Mouse (Mus musculus) limb, embryonic 11.5 days (tissue): ENCODE results near the gene Defb3. TPM values are rescaled to one million over a fixed set of nuclear protein-coding genes. Genes with fewer than 3 reads are reported as not detected.
A peak's percentile ranks its signal among the peaks of the same experiment; 100 is the strongest.
"Not testable (repeated sequence)": the region's sequence is repeated elsewhere in the genome, so short reads cannot be mapped to it uniquely, and the experiment has no call there.

ENCODE experiments used
- ATAC-seq: fragments of 200-750 bp; cut with Nextera tagmentation; 2 replicates; pipeline ENCODE4 v1.8.0; 2017; ENCODE audit warnings: low read depth; ENCODE audit not compliant: insufficient number of reproducible peaks, low FRiP score, low TSS enrichment
- DNase-seq: peaks from one replicate; pipeline ENCODE4 v3.0.0-alpha.2; 2015; ENCODE audit warnings: low spot score
- H3K27ac ChIP-seq: fragments of 300-500 bp; sonication (generic); replicated peaks from 2 replicates; pipeline ENCODE4 v1.5.1; 2014; ENCODE audit warnings: low read depth, mild to moderate bottlenecking, low read length
- H3K27me3 ChIP-seq: fragments of 300-500 bp; sonication (generic); 2 replicates; pipeline ENCODE4 v1.6.1; 2014; ENCODE audit warnings: mild to moderate bottlenecking, low read length, mixed read lengths; ENCODE audit not compliant: control insufficient read depth, insufficient read depth
- H3K36me3 ChIP-seq: fragments of 300-500 bp; sonication (generic); 2 replicates; pipeline ENCODE4 v1.6.1; 2014; ENCODE audit warnings: mild to moderate bottlenecking, low read length, moderate library complexity, mixed read lengths; ENCODE audit not compliant: control insufficient read depth, insufficient read depth
- H3K4me1 ChIP-seq: fragments of 300-500 bp; sonication (generic); 2 replicates; pipeline ENCODE4 v1.6.1; 2014; ENCODE audit warnings: low read length, mixed read lengths; ENCODE audit not compliant: control insufficient read depth, insufficient read depth
- H3K4me2 ChIP-seq: fragments of 300-500 bp; sonication (generic); 2 replicates; pipeline ENCODE4 v1.6.1; 2014; ENCODE audit warnings: low read depth, mild to moderate bottlenecking, moderate library complexity; ENCODE audit not compliant: severe bottlenecking
- H3K4me3 ChIP-seq: fragments of 300-500 bp; sonication (generic); 2 replicates; pipeline ENCODE4 v1.5.1; 2014; ENCODE audit warnings: low read depth, low read length
- H3K9ac ChIP-seq: fragments of 300-500 bp; sonication (generic); 2 replicates; pipeline ENCODE4 v1.6.1; 2014; ENCODE audit warnings: mild to moderate bottlenecking, low read length
- H3K9me3 ChIP-seq: fragments of 300-500 bp; sonication (generic); 2 replicates; pipeline ENCODE4 v1.6.1; 2016; ENCODE audit warnings: low read length; ENCODE audit not compliant: control insufficient read depth
- WGBS: fragments of 180-500 bp; shearing (Covaris S2); extraction: QIAGEN DNeasy Blood & Tissue Kit; methylation state at CpG from one replicate; pipeline ENCODE4 v1.1.7; 2014; 5-methylcytosine and 5-hydroxymethylcytosine counted together
- polyA plus RNA-seq: library from polyadenylated mRNA; unstranded; fragments of >200 nt; fragmentation: Nextera tagmentation; extraction: Ambion mirVana; gene quantifications from 2 replicates; pipeline ENCODE4 v1.2.1, GENCODE M21; 2014

Defb3 gene
- not detected in 2 replicates for polyA plus RNA-seq

- 64% methylated on average over 2 of the region's 2 CpGs for WGBS
- H3K4me1 ChIP-seq, H3K27ac ChIP-seq, ATAC-seq, H3K9ac ChIP-seq, H3K27me3 ChIP-seq, H3K4me2 ChIP-seq, H3K36me3 ChIP-seq, H3K4me3 ChIP-seq, H3K9me3 ChIP-seq, DNase-seq: not testable (repeated sequence)
Measured at GRCm38 (mm10) chr8:19293060-19293459, at the start of gene Defb3. Defb3 (plus strand) TSS chr8:19293360.

DNA sequence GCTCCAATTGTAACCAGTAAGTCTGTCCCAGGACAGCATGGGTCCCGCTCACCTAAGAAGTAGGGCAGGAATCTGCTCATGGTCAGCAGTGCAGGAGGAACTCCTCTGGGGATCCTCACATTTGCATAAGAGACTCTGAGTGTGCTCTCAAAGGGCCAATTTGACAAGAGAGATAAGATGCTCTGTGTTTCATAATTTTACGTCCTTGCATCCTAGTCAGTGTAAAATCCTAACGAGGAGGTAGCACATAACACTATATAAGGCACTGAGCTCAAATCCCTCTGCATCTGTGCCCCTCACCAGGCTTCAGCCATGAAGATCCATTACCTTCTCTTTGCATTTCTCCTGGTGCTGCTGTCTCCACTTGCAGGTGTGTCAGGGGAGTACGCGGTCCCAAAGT is 45.9 kb upstream of the Defb3 start, which contains the start of gene Defb5:
Defb5 (plus strand) TSS at position 301 of the 400 bp plus-strand sequence.
- H3K27me3 ChIP-seq = no peaks in the 10 kb centered on the region
- DNase-seq (no peak), ATAC-seq (no peak)
- H3K9me3 ChIP-seq = no peaks in the 10 kb centered on the region; the same call in 1 of the 2 replicates
- H3K4me1 ChIP-seq = no peaks in the 10 kb centered on the region
- 90% methylated on average over 5 of the region's 5 CpGs for WGBS
- H3K9ac ChIP-seq = no peak within 1 kb of the TSS
- H3K4me2 ChIP-seq = no peak within 1 kb of the TSS
- no peaks in the 10 kb centered on the region for H3K36me3 ChIP-seq
- H3K27ac ChIP-seq = no peak within 1 kb of the TSS
- no peak within 1 kb of the TSS for H3K4me3 ChIP-seq

DNA sequence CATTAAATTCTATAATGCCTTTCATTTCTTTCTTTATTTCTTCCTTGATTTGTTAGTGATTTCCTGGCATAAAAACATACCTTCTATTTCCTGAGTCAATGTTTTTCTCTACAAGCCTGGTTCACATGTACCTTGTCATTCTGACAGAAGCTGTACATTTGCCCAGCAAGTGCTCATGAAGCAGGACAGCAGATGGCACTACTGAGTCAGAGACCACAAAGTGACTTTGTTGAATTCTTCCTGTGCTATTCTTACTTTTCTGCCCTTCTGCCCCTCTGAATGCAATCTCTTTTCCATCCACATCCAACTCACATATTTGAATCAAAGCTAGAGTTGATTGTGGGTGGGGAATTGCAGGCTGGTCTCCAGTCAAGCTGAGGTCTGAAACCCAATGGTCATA is 35.0 kb upstream of the Defb3 start:
- Histone ChIP-seq H3K9me3 (no peaks in the 10 kb centered on the region), H3K27ac (no peak overlapping the region), H3K4me3 (no peak overlapping the region), H3K9ac (no peak overlapping the region), H3K36me3 (no peaks in the 10 kb centered on the region), H3K4me2 (no peak overlapping the region), H3K27me3 (no peaks in the 10 kb centered on the region), H3K4me1 (no peaks in the 10 kb centered on the region)
- DNase-seq (no peak), ATAC-seq (no peak)

GRCm38 (mm10) chr8:19259667-19260066 is 33.5 kb upstream of the Defb3 start:
- no peak overlapping the region for H3K9ac ChIP-seq
- H3K9me3 ChIP-seq = no peaks in the 10 kb centered on the region
- no peaks in the 10 kb centered on the region for H3K4me1 ChIP-seq
- no peak overlapping the region for H3K27ac ChIP-seq
- ATAC-seq (no peak), DNase-seq (no peak)
- WGBS = 59% methylated on average over 3 of the region's 3 CpGs
- H3K4me2 ChIP-seq = no peak overlapping the region
- no peaks in the 10 kb centered on the region for H3K36me3 ChIP-seq
- H3K4me3 ChIP-seq = no peak overlapping the region
- H3K27me3 ChIP-seq = no peaks in the 10 kb centered on the region

DNA sequence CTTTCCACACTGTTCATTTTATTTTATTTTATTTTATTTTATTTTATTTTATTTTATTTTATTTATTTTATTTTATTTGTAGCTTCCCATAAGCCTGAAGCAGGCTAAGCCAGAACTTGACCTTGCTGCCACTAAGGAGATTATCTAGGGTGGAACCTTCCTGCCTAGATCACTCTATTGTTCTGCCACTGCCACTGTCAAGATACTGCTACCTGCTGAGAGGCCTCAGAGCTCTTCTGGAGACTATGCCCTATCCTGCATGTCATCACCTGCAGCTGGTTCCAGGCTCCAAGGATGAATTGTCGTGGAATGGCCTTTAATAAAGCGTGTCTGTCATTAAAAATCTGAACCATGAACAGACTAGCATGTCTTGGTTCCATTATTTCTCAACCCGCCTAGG is 5.2 kb downstream of the Defb3 start:
- not testable (repeated sequence) for H3K9me3 ChIP-seq, H3K4me3 ChIP-seq, H3K4me2 ChIP-seq, H3K4me1 ChIP-seq, H3K27me3 ChIP-seq, H3K9ac ChIP-seq, DNase-seq, ATAC-seq, H3K36me3 ChIP-seq, H3K27ac ChIP-seq
- WGBS = 69% methylated on average over 3 of the region's 3 CpGs

GRCm38 (mm10) chr8:19331836-19332235 is 38.7 kb downstream of the Defb3 start:
- WGBS = 12% methylated on average over 3 of the region's 3 CpGs
- H3K27ac ChIP-seq = no peak overlapping the region
- ATAC-seq (no peak), DNase-seq (peak; percentile 25)
- no peaks in the 10 kb centered on the region for H3K4me1 ChIP-seq
- H3K27me3 ChIP-seq = no peaks in the 10 kb centered on the region
- H3K4me3 ChIP-seq = no peak overlapping the region
- peaks cover 2% of the 10 kb centered on the region; the same call in 1 of the 2 replicates for H3K9me3 ChIP-seq
- no peak overlapping the region for H3K9ac ChIP-seq
- H3K4me2 ChIP-seq = no peak overlapping the region
- no peaks in the 10 kb centered on the region for H3K36me3 ChIP-seq

Other genes with a start within 250 kb of the Defb3 start
- gene Defb39, start 228.6 kb upstream of the Defb3 start, polyA plus RNA-seq = not detected in 2 replicates
- gene Defb12, start 178.5 kb upstream of the Defb3 start, polyA plus RNA-seq = not detected in 2 replicates
- not detected in 2 replicates for gene Defb34, start 169.6 kb upstream of the Defb3 start, polyA plus RNA-seq
- gene Gm45826, start 152.6 kb upstream of the Defb3 start, polyA plus RNA-seq = not detected in 2 replicates
- gene Defb14, start 99.0 kb upstream of the Defb3 start, polyA plus RNA-seq = not detected in 2 replicates
- gene Defb4, start 94.7 kb upstream of the Defb3 start, polyA plus RNA-seq = not detected in 2 replicates
- not detected in 2 replicates for gene Defb6, start 67.9 kb upstream of the Defb3 start, polyA plus RNA-seq
- gene Defb46, start 53.4 kb upstream of the Defb3 start, polyA plus RNA-seq = not detected in 2 replicates
- not detected in 2 replicates for gene Defb5, start 45.8 kb upstream of the Defb3 start, polyA plus RNA-seq
- gene Defb8, start 154.2 kb downstream of the Defb3 start, polyA plus RNA-seq = not detected in 2 replicates
- not detected in 2 replicates for gene Defb7, start 201.7 kb downstream of the Defb3 start, polyA plus RNA-seq